Mouse (Mus musculus) heart, embryonic 11.5 days (tissue): ENCODE results near the gene Rita1. TPM values are rescaled to one million over a fixed set of nuclear protein-coding genes. Genes with fewer than 3 reads are reported as not detected.

Experiments used
- ATAC-seq: fragments of 200-750 bp; cut with Nextera tagmentation; replicated peaks from 2 replicates; pipeline ENCODE4 v1.8.0; 2017; ENCODE audit warnings: moderate library complexity; ENCODE audit not compliant: insufficient number of reproducible peaks, low FRiP score, low TSS enrichment
- H3K27ac ChIP-seq: fragments of 300-500 bp; sonication (generic); 2 replicates; pipeline ENCODE4 v1.5.1; 2014; ENCODE audit warnings: mild to moderate bottlenecking, low read depth, low read length
- H3K27me3 ChIP-seq: fragments of 300-500 bp; sonication (generic); 2 replicates; pipeline ENCODE4 v1.6.1; 2014; ENCODE audit warnings: mild to moderate bottlenecking, low read length, mixed read lengths; ENCODE audit not compliant: control insufficient read depth, insufficient read depth
- H3K36me3 ChIP-seq: fragments of 300-500 bp; sonication (generic); 2 replicates; pipeline ENCODE4 v1.6.1; 2014; ENCODE audit warnings: mild to moderate bottlenecking, low read length, moderate library complexity, mixed read lengths; ENCODE audit not compliant: control insufficient read depth, insufficient read depth
- H3K4me1 ChIP-seq: fragments of 300-500 bp; sonication (generic); 2 replicates; pipeline ENCODE4 v1.6.1; 2014; ENCODE audit warnings: low read length; ENCODE audit not compliant: control insufficient read depth, insufficient read depth
- H3K4me2 ChIP-seq: fragments of 300-500 bp; sonication (generic); 2 replicates; pipeline ENCODE4 v1.6.1; 2014; ENCODE audit warnings: mild to moderate bottlenecking, moderate library complexity
- H3K4me3 ChIP-seq: fragments of 300-500 bp; sonication (generic); 2 replicates; pipeline ENCODE4 v1.5.1; 2014; ENCODE audit warnings: low read depth, low read length
- H3K9ac ChIP-seq: fragments of 300-500 bp; sonication (generic); 2 replicates; pipeline ENCODE4 v1.6.1; 2014; ENCODE audit warnings: mild to moderate bottlenecking, low read depth, low read length, moderate library complexity
- H3K9me3 ChIP-seq: fragments of 300-500 bp; sonication (generic); replicated peaks from 2 replicates; pipeline ENCODE4 v1.6.1; 2016; ENCODE audit warnings: low read length; ENCODE audit not compliant: control insufficient read depth
- WGBS: fragments of 180-500 bp; shearing (Covaris S2); extraction: QIAGEN DNeasy Blood & Tissue Kit; methylation state at CpG from one replicate; pipeline ENCODE4 v1.1.7; 2014; ENCODE audit not compliant: insufficient replicate concordance; 5-methylcytosine and 5-hydroxymethylcytosine counted together
- polyA plus RNA-seq: library from polyadenylated mRNA; unstranded; fragments of >200 nt; fragmentation: Nextera tagmentation; extraction: Ambion mirVana; gene quantifications from 2 replicates; pipeline ENCODE4 v1.2.1, GENCODE M21; 2014

The Rita1 gene
- polyA plus RNA-seq, 1 experiment from 2014 or later = 5.6 TPM

DNA sequence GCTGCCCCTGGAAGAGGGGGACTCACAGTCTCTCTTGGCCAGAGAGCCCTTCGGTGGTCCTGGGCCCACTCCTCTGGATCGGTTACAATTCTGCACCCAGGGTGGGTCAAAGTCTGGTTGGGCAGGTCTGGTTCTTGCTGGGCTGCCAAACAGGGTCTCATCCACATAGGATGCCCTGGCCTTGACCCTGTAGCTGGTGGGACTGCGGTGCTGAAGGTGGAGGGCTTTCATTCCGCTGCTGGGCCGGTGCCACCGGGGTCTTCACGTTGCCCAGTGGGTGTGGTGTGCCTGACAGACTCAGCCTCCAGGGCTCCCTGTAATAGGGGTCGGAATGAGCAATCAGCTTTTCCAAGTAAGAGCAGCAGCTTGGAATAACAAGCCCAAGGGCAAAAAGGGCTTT, 973 bp downstream of the Rita1 start:
- H3K27me3 ChIP-seq = no peaks in the 10 kb centered on the region
- H3K4me2 ChIP-seq = peak overlapping the region; percentile 85
- 57% methylated on average over 8 of the region's 8 CpGs for WGBS
- peak overlapping the region; percentile 77 for H3K9ac ChIP-seq
- H3K4me3 ChIP-seq = peak overlapping the region; percentile 82
- H3K9me3 ChIP-seq = no peaks in the 10 kb centered on the region
- peaks cover 3% of the 10 kb centered on the region; the same call in 1 of the 2 replicates for H3K36me3 ChIP-seq
- no peak overlapping the region for H3K27ac ChIP-seq
- peaks cover 11% of the 10 kb centered on the region for H3K4me1 ChIP-seq
- ATAC-seq = no peak

DNA sequence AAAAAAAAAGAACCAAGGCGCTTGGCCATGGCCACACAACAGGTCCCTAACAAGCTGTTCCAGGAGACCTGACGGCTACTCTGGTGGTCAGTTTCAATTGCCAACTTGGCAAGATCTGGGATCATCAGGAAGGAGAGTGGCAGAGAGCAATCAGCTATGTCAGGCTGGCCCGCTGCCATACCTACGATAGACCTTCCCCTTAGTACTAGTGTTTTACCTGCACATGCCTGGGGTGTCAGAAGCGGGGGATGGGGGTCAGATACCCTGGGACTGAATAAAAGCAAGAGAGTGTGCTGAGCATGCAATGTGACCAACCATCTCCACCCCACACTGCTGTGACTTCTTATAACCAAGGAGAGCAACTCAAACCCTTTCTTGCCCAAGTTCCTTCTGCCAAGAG, 1.5 kb downstream of the Rita1 start:
- Histone ChIP-seq H3K9me3 (no peaks in the 10 kb centered on the region), H3K27me3 (no peaks in the 10 kb centered on the region), H3K36me3 (peaks cover 3% of the 10 kb centered on the region; the same call in 1 of the 2 replicates), H3K4me1 (peaks cover 11% of the 10 kb centered on the region), H3K4me2 (peak overlapping the region; percentile 85), H3K27ac (no peak overlapping the region), H3K4me3 (no peak overlapping the region), H3K9ac (no peak overlapping the region)
- no peak for ATAC-seq
- WGBS = 94% methylated on average over 5 of the region's 5 CpGs

DNA sequence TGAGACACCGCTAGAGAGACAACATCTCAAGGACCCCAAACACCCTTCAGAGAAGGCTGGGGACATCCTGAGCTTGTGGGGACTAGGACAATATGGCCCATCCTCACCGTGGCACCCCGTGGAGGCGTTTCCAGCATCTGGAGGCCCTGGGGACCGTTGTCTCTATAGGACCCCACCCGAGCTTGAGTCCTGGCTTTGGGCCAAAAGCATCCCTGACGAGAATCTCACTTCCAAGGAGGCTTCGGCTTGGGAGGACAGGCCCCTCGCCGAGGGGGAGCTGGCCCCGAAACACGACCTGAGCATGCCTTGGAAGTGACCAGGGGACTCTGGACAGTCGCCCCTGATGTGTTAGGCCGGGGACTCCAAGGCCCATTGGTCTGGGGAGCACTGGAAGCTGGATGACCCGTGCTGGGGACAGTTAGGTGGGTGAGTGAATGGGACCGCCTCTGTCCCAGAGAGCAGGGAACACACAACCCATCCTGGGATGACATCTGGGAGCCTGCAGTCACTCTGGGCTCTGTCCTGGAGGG, 3.1 kb downstream of the Rita1 start:
- no peaks in the 10 kb centered on the region for H3K27me3 ChIP-seq
- H3K9me3 ChIP-seq = no peaks in the 10 kb centered on the region
- no peak overlapping the region for H3K4me2 ChIP-seq
- H3K36me3 ChIP-seq = no peaks in the 10 kb centered on the region
- H3K27ac ChIP-seq = no peak overlapping the region
- H3K4me3 ChIP-seq = no peak overlapping the region
- WGBS = 84% methylated on average over 16 of the region's 16 CpGs
- no peak for ATAC-seq
- no peak overlapping the region for H3K9ac ChIP-seq
- peaks cover 15% of the 10 kb centered on the region for H3K4me1 ChIP-seq

DNA sequence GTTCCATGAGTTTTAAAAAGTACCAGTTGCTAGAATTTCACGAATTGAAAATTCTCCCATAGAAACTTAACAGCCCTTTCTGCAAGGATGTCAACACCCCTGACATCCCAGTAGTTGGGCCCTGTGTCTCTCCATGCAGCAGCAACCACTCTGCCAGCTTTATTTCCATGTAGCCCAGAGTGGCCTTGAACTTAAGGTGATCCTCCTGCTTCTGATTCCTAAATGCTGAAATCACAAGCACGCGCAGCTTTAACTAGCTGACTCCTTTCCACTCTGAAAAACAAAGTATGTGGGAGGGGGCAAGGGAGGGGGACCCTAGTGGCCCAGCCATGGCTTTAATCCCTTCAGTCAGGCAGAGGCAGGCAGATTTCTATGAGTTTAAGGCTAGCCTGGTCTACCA, 5.1 kb downstream of the Rita1 start:
- H3K9me3 ChIP-seq = no peaks in the 10 kb centered on the region
- no peak overlapping the region for H3K4me2 ChIP-seq
- no peak for ATAC-seq
- 68% methylated on average over 3 of the region's 3 CpGs for WGBS
- no peak overlapping the region for H3K4me3 ChIP-seq
- no peaks in the 10 kb centered on the region; the same call in 1 of the 2 replicates for H3K27me3 ChIP-seq
- H3K9ac ChIP-seq = no peak overlapping the region
- H3K36me3 ChIP-seq = no peaks in the 10 kb centered on the region
- H3K27ac ChIP-seq = no peak overlapping the region
- H3K4me1 ChIP-seq = peaks cover 10% of the 10 kb centered on the region

DNA sequence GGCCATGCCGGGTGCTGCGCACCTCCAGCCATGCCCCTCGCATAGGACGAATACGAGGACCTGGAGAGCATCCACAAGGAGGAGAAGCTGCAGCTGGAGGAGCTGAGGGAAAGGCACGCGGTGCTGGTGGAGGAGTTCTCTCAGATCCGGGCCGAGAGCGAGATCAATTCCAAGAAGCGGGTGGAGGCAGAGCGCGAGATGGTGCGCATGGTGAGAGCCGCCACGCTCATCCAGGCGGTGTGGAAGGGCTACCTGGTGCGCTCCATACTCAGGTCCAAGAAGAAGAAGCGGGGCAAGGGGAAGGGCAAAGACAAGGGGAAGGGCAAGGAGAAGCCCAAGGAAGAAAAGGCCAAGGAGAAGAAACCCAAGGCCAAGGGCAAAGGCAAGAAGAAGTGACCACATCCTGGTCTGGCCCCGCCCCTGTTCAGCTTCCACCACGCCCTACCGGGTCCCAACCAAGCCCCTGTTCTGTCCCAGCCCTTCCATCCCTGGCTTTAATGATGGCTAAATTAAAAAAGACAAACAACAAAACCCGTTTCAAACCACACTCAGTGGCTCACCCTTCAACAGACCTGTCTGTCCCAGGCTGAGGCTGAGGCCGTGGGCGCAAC, 5.7 kb downstream of the Rita1 start:
- ATAC-seq = no peak
- 59% methylated on average over 25 of the region's 25 CpGs for WGBS
- H3K4me2 ChIP-seq = no peak overlapping the region

DNA sequence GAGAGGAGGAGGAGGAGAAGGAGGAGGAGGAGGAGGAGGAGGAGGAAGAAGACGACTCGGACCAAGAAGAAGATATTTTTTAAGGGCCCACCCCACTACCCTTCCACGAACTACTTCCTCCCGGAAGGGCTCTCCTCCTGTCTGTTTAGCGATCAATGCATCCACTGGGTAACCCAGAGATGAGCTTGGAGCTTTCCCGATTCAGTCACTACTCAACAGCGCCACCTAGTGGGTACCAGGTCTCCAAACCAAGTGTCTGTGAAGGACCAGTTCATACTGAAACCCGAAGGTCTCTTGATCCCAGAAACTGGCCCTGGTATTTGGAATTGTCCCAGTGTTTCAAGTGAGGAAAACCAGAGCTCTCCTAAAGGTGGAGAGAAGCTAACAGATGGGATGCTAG, 6.7 kb downstream of the Rita1 start:
- Histone ChIP-seq H3K27ac (no peak overlapping the region), H3K9me3 (no peaks in the 10 kb centered on the region), H3K36me3 (no peaks in the 10 kb centered on the region), H3K4me2 (peak overlapping the region; percentile 66), H3K4me3 (peak overlapping the region; percentile 33), H3K4me1 (peaks cover 11% of the 10 kb centered on the region; the same call in 1 of the 2 replicates), H3K27me3 (peaks cover under 1% of the 10 kb centered on the region; the same call in 1 of the 2 replicates), H3K9ac (no peak overlapping the region)
- WGBS = 1% methylated on average over 8 of the region's 8 CpGs
- ATAC-seq = 0 out of 2 replicates have a peak, but pooled peaks have one; percentile 22

More for the DNA sequence above, 5.7 kb downstream of the Rita1 start:
- H3K36me3 ChIP-seq = no peaks in the 10 kb centered on the region
- no peak overlapping the region for H3K9ac ChIP-seq
- H3K27me3 ChIP-seq = no peaks in the 10 kb centered on the region; the same call in 1 of the 2 replicates
- H3K9me3 ChIP-seq = no peaks in the 10 kb centered on the region
- no peak overlapping the region for H3K27ac ChIP-seq
- no peak overlapping the region for H3K4me3 ChIP-seq
- peaks cover 10% of the 10 kb centered on the region for H3K4me1 ChIP-seq

DNA sequence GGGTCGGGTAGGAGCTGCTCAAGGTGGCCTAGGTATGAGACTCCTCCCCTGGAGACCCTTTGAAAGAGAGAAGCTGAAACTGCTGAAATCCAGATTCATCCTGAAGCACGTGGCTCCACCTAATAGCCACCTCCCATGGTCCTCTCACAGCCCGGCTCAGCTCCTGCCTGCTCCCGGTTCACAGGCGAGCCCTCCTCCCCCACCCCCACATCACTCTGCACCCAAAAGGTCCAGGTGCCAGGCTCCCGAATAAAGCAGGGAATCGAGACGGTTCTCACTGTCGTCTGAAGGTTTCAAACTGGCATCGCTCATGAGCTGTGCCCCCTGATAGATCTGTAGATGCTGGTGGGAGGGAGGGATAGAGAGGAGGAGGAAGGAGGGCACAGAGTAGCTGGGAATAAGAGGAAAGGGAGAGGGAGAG, 7.1 kb downstream of the Rita1 start:
- no peaks in the 10 kb centered on the region for H3K36me3 ChIP-seq
- H3K9ac ChIP-seq = peak overlapping the region; percentile 63
- no peak; the same call in 1 of the 2 replicates for ATAC-seq
- peaks cover 5% of the 10 kb centered on the region; the same call in 1 of the 2 replicates for H3K27me3 ChIP-seq
- WGBS = 2% methylated on average over 10 of the region's 10 CpGs
- no peak overlapping the region for H3K27ac ChIP-seq
- peak overlapping the region; percentile 33 for H3K4me3 ChIP-seq
- peaks cover 16% of the 10 kb centered on the region; the same call in 1 of the 2 replicates for H3K4me1 ChIP-seq
- no peaks in the 10 kb centered on the region for H3K9me3 ChIP-seq
- H3K4me2 ChIP-seq = peak overlapping the region; percentile 66

DNA sequence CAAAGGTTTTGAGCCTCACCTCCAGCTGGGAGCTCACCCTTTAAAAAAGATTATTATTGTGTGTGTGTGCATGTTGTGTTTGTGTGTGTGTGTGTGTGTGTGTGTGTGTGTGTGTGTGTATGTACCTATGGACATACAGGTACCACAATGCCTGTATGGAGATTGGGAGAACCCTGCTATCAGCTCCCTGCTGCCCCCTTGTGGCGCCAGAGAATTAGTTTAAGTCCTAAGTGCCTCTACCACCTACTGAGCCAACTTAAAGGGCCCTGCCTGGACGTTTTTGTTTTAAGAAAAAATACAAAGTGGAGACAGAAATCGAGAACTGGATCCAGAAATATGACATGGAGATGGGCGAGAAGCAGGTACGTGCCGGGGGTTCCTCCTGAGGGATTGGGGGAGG, 7.5 kb downstream of the Rita1 start:
- Histone ChIP-seq H3K4me2 (peak overlapping the region; percentile 66), H3K9ac (peak overlapping the region; percentile 63; the same call in 1 of the 2 replicates), H3K36me3 (no peaks in the 10 kb centered on the region), H3K4me1 (peaks cover 17% of the 10 kb centered on the region; the same call in 1 of the 2 replicates), H3K9me3 (no peaks in the 10 kb centered on the region), H3K4me3 (peak overlapping the region; percentile 33; the same call in 1 of the 2 replicates), H3K27me3 (peaks cover 5% of the 10 kb centered on the region; the same call in 1 of the 2 replicates), H3K27ac (no peak overlapping the region)
- WGBS = 3% methylated on average over 6 of the region's 6 CpGs
- no peak for ATAC-seq
